Mouse (Mus musculus): ENCODE measurements at regions not wholly inside any gene's neighbourhood (a gene's known extent, or its start where the extent isn't known, plus 50 kb on each side); places are given as distances from the start of the nearest gene placed in this dataset.

GRCm38 (mm10) chr2:115090430-115091175 is 435.8 kb upstream of the Dph6 start:
- H3K36me3 ChIP-seq (ENCODE audit: control insufficient read depth, insufficient read depth) = no peaks in the 10 kb centered on the region

GRCm38 (mm10) chr2:115095351-115095750 is 440.6 kb upstream of the Dph6 start:
- no peaks in the 10 kb centered on the region for H3K79me2 ChIP-seq (ENCODE audit: control insufficient read depth, insufficient read depth)
- H3K4me2 ChIP-seq (ENCODE audit: low read depth) = no peak overlapping the region
- H3ac ChIP-seq (ENCODE audit: control insufficient read depth, insufficient read length) = no peak overlapping the region
- no peaks in the 10 kb centered on the region for H3K27me3 ChIP-seq (ENCODE audit: control insufficient read depth, insufficient read depth, insufficient read length)
- no peaks in the 10 kb centered on the region for H3K36me3 ChIP-seq (ENCODE audit: control insufficient read depth, insufficient read depth)
- no peak overlapping the region for H3K4me3 ChIP-seq
- TF ChIP-seq CEBPB (IDR thresholded peaks at IDR 0.05; ENCODE audit: insufficient read depth, poor library complexity, severe bottlenecking) (no peak), POLR2A (IDR thresholded peaks at IDR 0.05; ENCODE audit: insufficient read length, low read depth) (no peak), MYOD1 (IDR thresholded peaks at IDR 0.05; ENCODE audit: control insufficient read depth in 1 of 3, insufficient read length in 2 of 3, low read depth in 2 of 3) (no peak), SRF (IDR thresholded peaks at IDR 0.05; ENCODE audit: control insufficient read depth, insufficient read length, low read depth) (no peak), USF1 (IDR thresholded peaks at IDR 0.05; ENCODE audit: low read depth) (no peak), MYOG (IDR thresholded peaks at IDR 0.05; ENCODE audit: control insufficient read depth in 1 of 3, insufficient read depth in 1 of 3, insufficient read length in 2 of 3, low read depth in 2 of 3) (no peak), MAX (IDR thresholded peaks at IDR 0.05; ENCODE audit: low read depth) (no peak), TCF3 (IDR thresholded peaks at IDR 0.05; ENCODE audit: insufficient read length, low read depth) (no peak), E2F4 (IDR thresholded peaks at IDR 0.05; ENCODE audit: insufficient read depth) (no peak), REST (IDR thresholded peaks at IDR 0.05; ENCODE audit: insufficient read depth, insufficient read length) (no peak)

More at GRCm38 (mm10) chr2:115090430-115091175, 435.8 kb upstream of the Dph6 start:
- H3ac ChIP-seq (ENCODE audit: control insufficient read depth, insufficient read length) = no peak overlapping the region
- TF ChIP-seq MYOD1 (IDR thresholded peaks at IDR 0.05; ENCODE audit: control insufficient read depth in 1 of 3, insufficient read length in 2 of 3, low read depth in 2 of 3) = no peak
- no peak for TF ChIP-seq REST (IDR thresholded peaks at IDR 0.05; ENCODE audit: insufficient read depth, insufficient read length)
- no peak for TF ChIP-seq MAX (IDR thresholded peaks at IDR 0.05; ENCODE audit: low read depth)
- TF ChIP-seq MYOG (IDR thresholded peaks at IDR 0.05; ENCODE audit: control insufficient read depth in 1 of 3, insufficient read depth in 1 of 3, insufficient read length in 2 of 3, low read depth in 2 of 3) = no peak
- TF ChIP-seq TCF12 (IDR thresholded peaks at IDR 0.05; ENCODE audit: insufficient read depth, poor library complexity, severe bottlenecking) = no peak
- no peak for TF ChIP-seq E2F4 (IDR thresholded peaks at IDR 0.05; ENCODE audit: insufficient read depth)
- no peak for TF ChIP-seq POLR2AphosphoS2 (IDR thresholded peaks at IDR 0.05; ENCODE audit: insufficient read length, low read depth)
- no peak for TF ChIP-seq CEBPB (IDR thresholded peaks at IDR 0.05; ENCODE audit: insufficient read depth, poor library complexity, severe bottlenecking)
- no peak for TF ChIP-seq POLR2A (IDR thresholded peaks at IDR 0.05; ENCODE audit: insufficient read length, low read depth)
- no peak for TF ChIP-seq USF1 (IDR thresholded peaks at IDR 0.05; ENCODE audit: low read depth)
- no peak for TF ChIP-seq TCF3 (IDR thresholded peaks at IDR 0.05; ENCODE audit: insufficient read length, low read depth)
- no peak for TF ChIP-seq SRF (IDR thresholded peaks at IDR 0.05; ENCODE audit: control insufficient read depth, insufficient read length, low read depth)
- H3K4me2 ChIP-seq (ENCODE audit: low read depth) = peak overlapping the region; percentile 24
- no peaks in the 10 kb centered on the region for H3K79me2 ChIP-seq (ENCODE audit: control insufficient read depth, insufficient read depth)
- H3K4me3 ChIP-seq = no peak overlapping the region
- no peaks in the 10 kb centered on the region for H3K27me3 ChIP-seq (ENCODE audit: control insufficient read depth, insufficient read depth, insufficient read length)

- no peak overlapping the region for H3ac ChIP-seq (ENCODE audit: control insufficient read depth, insufficient read length)
- TF ChIP-seq MYOD1 (IDR thresholded peaks at IDR 0.05; ENCODE audit: control insufficient read depth in 1 of 3, insufficient read length in 2 of 3, low read depth in 2 of 3) (no peak), POLR2AphosphoS2 (IDR thresholded peaks at IDR 0.05; ENCODE audit: insufficient read length, low read depth) (no peak), USF1 (IDR thresholded peaks at IDR 0.05; ENCODE audit: low read depth) (no peak)
- H3K36me3 ChIP-seq (ENCODE audit: control insufficient read depth, insufficient read depth) = no peaks in the 10 kb centered on the region
- H3K79me2 ChIP-seq (ENCODE audit: control insufficient read depth, insufficient read depth) = no peaks in the 10 kb centered on the region
- no peak overlapping the region for H3K4me2 ChIP-seq (ENCODE audit: low read depth)
- no peaks in the 10 kb centered on the region for H3K27me3 ChIP-seq (ENCODE audit: control insufficient read depth, insufficient read depth, insufficient read length)
- H3K4me3 ChIP-seq = no peak overlapping the region
Measured at GRCm38 (mm10) chr2:115101501-115101900, 446.7 kb upstream of the Dph6 start.

GRCm38 (mm10) chr2:115119429-115120205 is 461.9 kb upstream of the BC052040 start:
- Histone ChIP-seq H3K79me2 (ENCODE audit: control insufficient read depth, insufficient read depth) (no peaks in the 10 kb centered on the region), H3ac (ENCODE audit: control insufficient read depth, insufficient read length) (no peak overlapping the region), H3K36me3 (ENCODE audit: control insufficient read depth, insufficient read depth) (no peaks in the 10 kb centered on the region), H3K27me3 (ENCODE audit: control insufficient read depth, insufficient read depth, insufficient read length) (no peaks in the 10 kb centered on the region), H3K4me2 (ENCODE audit: low read depth) (no peak overlapping the region), H3K4me3 (no peak overlapping the region)
- TF ChIP-seq CEBPB (IDR thresholded peaks at IDR 0.05; ENCODE audit: insufficient read depth, poor library complexity, severe bottlenecking) (no peak), MYOG (IDR thresholded peaks at IDR 0.05; ENCODE audit: control insufficient read depth in 1 of 3, insufficient read depth in 1 of 3, insufficient read length in 2 of 3, low read depth in 2 of 3) (no peak), POLR2A (IDR thresholded peaks at IDR 0.05; ENCODE audit: insufficient read length, low read depth) (no peak), POLR2AphosphoS2 (IDR thresholded peaks at IDR 0.05; ENCODE audit: insufficient read length, low read depth) (no peak), SRF (IDR thresholded peaks at IDR 0.05; ENCODE audit: control insufficient read depth, insufficient read length, low read depth) (no peak), USF1 (IDR thresholded peaks at IDR 0.05; ENCODE audit: low read depth) (no peak), TCF3 (IDR thresholded peaks at IDR 0.05; ENCODE audit: insufficient read length, low read depth) (no peak), MAX (IDR thresholded peaks at IDR 0.05; ENCODE audit: low read depth) (no peak), REST (IDR thresholded peaks at IDR 0.05; ENCODE audit: insufficient read depth, insufficient read length) (no peak), TCF12 (IDR thresholded peaks at IDR 0.05; ENCODE audit: insufficient read depth, poor library complexity, severe bottlenecking) (no peak), E2F4 (IDR thresholded peaks at IDR 0.05; ENCODE audit: insufficient read depth) (no peak), MYOD1 (IDR thresholded peaks at IDR 0.05; ENCODE audit: control insufficient read depth in 1 of 3, insufficient read length in 2 of 3, low read depth in 2 of 3) (no peak)

Measured in myocyte (in vitro differentiated cells).